Mouse (Mus musculus) heart, postnatal 36 days (tissue): ENCODE measurements around the gene Acsbg1. TPM values are rescaled to one million over a fixed set of nuclear protein-coding genes. Genes with fewer than 3 reads are reported as not detected.

Source experiments
- DNase-seq, 2 experiments: peaks; one replicate each; pipeline ENCODE4 v3.0.0; 2021 to 2022
- intact Hi-C: fragments of 180-260 bp; cut with DNase I; formaldehyde crosslinking; loops from one replicate; pipeline ENCODE4 v1.15.1; 2025
- microRNA-seq, 2 experiments: library from miRNA; unstranded; fragments of <30 nt; microRNA quantifications; one replicate each; pipeline ENCODE4 v1.2.0; 2021; ENCODE audit warnings: borderline number of aligned reads in 2 of 2
- total RNA-seq, 2 experiments: library from RNA; stranded (reverse); gene quantifications; 2 replicates each; pipeline ENCODE4 v1.2.3; 2021

Acsbg1 gene
- total RNA-seq, 2 experiments from 2014 or later, result 0.19 to 0.72 TPM

DNA sequence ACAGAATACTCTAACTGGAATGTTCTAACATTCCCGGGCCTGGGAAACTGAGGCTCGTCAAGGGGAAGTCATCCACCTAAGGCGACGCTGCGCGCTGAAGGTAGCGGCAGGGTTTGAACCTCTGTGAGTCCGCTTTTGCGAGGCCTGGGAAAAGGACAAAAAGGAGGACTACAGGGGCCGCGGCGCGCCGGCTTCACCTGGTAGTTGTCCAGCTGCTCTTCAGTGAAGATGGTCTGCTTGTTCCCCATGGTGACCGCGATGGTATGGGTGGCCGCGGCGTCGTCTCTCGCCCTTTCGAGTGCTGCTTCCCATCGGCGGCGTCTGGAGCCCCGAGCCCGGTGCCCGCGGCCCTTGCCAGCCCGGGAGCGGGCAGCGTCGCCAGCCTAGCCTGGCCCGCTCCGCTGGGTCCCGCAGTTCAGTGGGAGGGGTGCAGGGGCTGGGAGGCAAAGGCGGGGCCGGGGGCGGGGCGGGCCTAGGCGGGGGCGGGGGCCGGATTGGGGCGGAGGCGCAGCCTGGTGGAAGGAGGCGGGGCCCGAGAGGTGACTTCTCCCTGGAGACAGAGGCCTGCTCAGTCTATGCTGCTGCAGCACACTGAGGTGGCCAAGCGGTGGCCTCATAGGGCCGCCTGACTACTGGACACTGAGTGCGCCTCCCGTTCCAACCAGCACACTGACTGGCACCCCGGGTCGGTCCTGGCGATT lies 101.7 kb downstream of the Acsbg1 start, which contains the start of gene Cib2:
TSS of gene Cib2 (minus strand) at position 448 of the 701 bp plus-strand sequence.
- DNase-seq, result peak; percentile 74 to 76
- intact Hi-C loops, result loop anchor here (2.0 to 5.0 kb wide), 4 partner anchors 27 to 117 kb away; partner anchors contain the start of gene Idh3a

DNA sequence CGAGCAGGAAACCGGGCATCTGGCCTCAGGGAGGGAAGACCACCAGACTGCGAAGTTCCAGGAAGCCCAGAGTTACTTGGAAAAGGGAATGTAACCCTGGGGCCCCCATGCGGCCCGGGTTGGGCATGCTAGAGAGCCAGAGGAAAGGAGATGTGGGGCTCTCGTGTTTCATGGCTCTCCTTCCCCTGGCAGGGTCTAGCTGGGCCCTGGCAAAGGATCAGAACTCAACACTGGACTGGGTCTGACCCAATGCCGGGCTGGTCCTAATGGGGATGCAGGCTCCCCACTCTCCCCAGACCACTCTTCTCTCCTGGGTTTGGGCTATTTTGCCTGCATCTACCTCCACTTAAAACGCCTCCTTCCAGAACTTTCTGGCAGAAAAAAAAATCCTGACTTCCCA lies 102.9 kb downstream of the Acsbg1 start:
- intact Hi-C loops, result loop anchor here (2.0 kb wide), 1 partner anchor 56 kb away; no protein-coding TSS in a partner anchor
- no peak for DNase-seq

- intact Hi-C loops, result no loop called here
- DNase-seq, result no peak
These were observed 106.6 kb downstream of the Acsbg1 start for GRCm38 (mm10) chr9:54555044-54555443.

Small RNA genes lying within 50 kb of the gene (microRNA-seq; reads per million reads assigned to microRNA genes)
- 0 reads per million in 2 experiments for gene Mir5710

Other genes with a start within 250 kb of the Acsbg1 start
- gene Dmxl2, start 160.2 kb downstream of the Acsbg1 start, total RNA-seq, result 10 to 100 TPM; 22.3 to 25.6 TPM
- gene Sh2d7, start 122.9 kb downstream of the Acsbg1 start, total RNA-seq, result not detected
- gene Cib2, start 101.7 kb downstream of the Acsbg1 start, total RNA-seq, result 1 to 10 TPM; 1.4 to 1.7 TPM
- gene Idh3a, start 75.5 kb downstream of the Acsbg1 start, total RNA-seq, result 100 to 1,000 TPM; 577 to 619 TPM
- gene Dnaja4, start 37.0 kb upstream of the Acsbg1 start, total RNA-seq, result 10 to 100 TPM; 71.4 to 80.4 TPM
- 10 to 100 TPM; 28.2 to 31.7 TPM for gene Wdr61, start 72.6 kb upstream of the Acsbg1 start, total RNA-seq
- gene Crabp1, start 102.9 kb upstream of the Acsbg1 start, total RNA-seq, result not detected
- gene Ireb2, start 201.9 kb upstream of the Acsbg1 start, total RNA-seq, result 10 to 100 TPM; 30.1 to 30.5 TPM